Mouse (Mus musculus): ENCODE data around the gene Myo1d.

The Myo1d gene

GRCm38 (mm10) chr11:80504519-80505385 is 275.1 kb downstream of the Myo1d start:
- CTCF ChIA-PET = interaction anchor here (1.4 kb wide), 1 partner anchor 10 kb away, joined by 3 read pairs; no protein-coding TSS in a partner anchor

- CTCF ChIA-PET = interaction anchor here (1.4 kb wide), 1 partner anchor 11 kb away, joined by 3 read pairs; no protein-coding TSS in a partner anchor
Observed at GRCm38 (mm10) chr11:80503726-80504452, 275.9 kb downstream of the Myo1d start.

GRCm38 (mm10) chr11:80503281-80503680 is 276.5 kb downstream of the Myo1d start:
- CTCF ChIA-PET = no interaction called here

- CTCF ChIA-PET = no interaction called here
Observed at GRCm38 (mm10) chr11:80499550-80499952, 280.3 kb downstream of the Myo1d start.

GRCm38 (mm10) chr11:80498328-80499070 is 281.3 kb downstream of the Myo1d start:
- CTCF ChIA-PET = no interaction called here

GRCm38 (mm10) chr11:80497225-80497919 is 282.5 kb downstream of the Myo1d start:
- CTCF ChIA-PET = no interaction called here

GRCm38 (mm10) chr11:80496640-80497039 is 283.2 kb downstream of the Myo1d start:
- CTCF ChIA-PET = no interaction called here

- CTCF ChIA-PET = no interaction called here
Observed at GRCm38 (mm10) chr11:80495972-80496371, 283.9 kb downstream of the Myo1d start.

GRCm38 (mm10) chr11:80494852-80495251 is 285.0 kb downstream of the Myo1d start:
- CTCF ChIA-PET = no interaction called here

GRCm38 (mm10) chr11:80493186-80493585 is 286.6 kb downstream of the Myo1d start:
- CTCF ChIA-PET = interaction anchor here (0.6 kb wide), 1 partner anchor 323 kb away, joined by 21 read pairs; no protein-coding TSS in a partner anchor

GRCm38 (mm10) chr11:80490831-80491230 is 289.0 kb downstream of the Myo1d start:
- CTCF ChIA-PET = no interaction called here

GRCm38 (mm10) chr11:80489882-80490196 is 290.0 kb downstream of the Myo1d start:
- CTCF ChIA-PET = interaction anchor here (0.6 kb wide), 1 partner anchor 18 kb away, joined by 21 read pairs; no protein-coding TSS in a partner anchor

- CTCF ChIA-PET = interaction anchor here (0.6 kb wide), 1 partner anchor 17 kb away, joined by 21 read pairs; no protein-coding TSS in a partner anchor
Observed at GRCm38 (mm10) chr11:80489172-80489881, 290.5 kb downstream of the Myo1d start.

- CTCF ChIA-PET = no interaction called here
Observed at GRCm38 (mm10) chr11:80487904-80488587, 291.8 kb downstream of the Myo1d start.

- CTCF ChIA-PET = no interaction called here
Observed at GRCm38 (mm10) chr11:80485622-80486206, 294.1 kb downstream of the Myo1d start.

GRCm38 (mm10) chr11:80485120-80485551 is 294.7 kb downstream of the Myo1d start:
- CTCF ChIA-PET = interaction anchor here (0.7 kb wide), 1 partner anchor 25 kb away, joined by 3 read pairs; no protein-coding TSS in a partner anchor

GRCm38 (mm10) chr11:80484191-80484791 is 295.5 kb downstream of the Myo1d start:
- CTCF ChIA-PET = interaction anchor here (0.7 kb wide), 1 partner anchor 24 kb away, joined by 3 read pairs; no protein-coding TSS in a partner anchor

GRCm38 (mm10) chr11:80483536-80484067 is 296.2 kb downstream of the Myo1d start:
- CTCF ChIA-PET = no interaction called here

GRCm38 (mm10) chr11:80482921-80483320 is 296.9 kb downstream of the Myo1d start:
- CTCF ChIA-PET = no interaction called here
